Mouse (Mus musculus) embryo, embryonic 10.5 days (tissue): ENCODE measurements at regions not wholly inside any gene's neighbourhood (a gene's known extent, or its start where the extent isn't known, plus 50 kb on each side); places are given as distances from the start of the nearest gene placed in this dataset.
"Not testable (repeated sequence)": the region's sequence is repeated elsewhere in the genome, so short reads cannot be mapped to it uniquely, and the experiment has no call there.

ENCODE experiments used
- DNase-seq: peaks from one replicate; pipeline ENCODE4 v3.0.0-alpha.2; 2015; ENCODE audit warnings: low spot score

GRCm38 (mm10) chr15:44851346-44852064 lies 4717.3 kb downstream of the 9330182O14Rik start:
- DNase-seq, result peak; percentile 22

- DNase-seq, result no peak
Observed at GRCm38 (mm10) chr15:44857080-44857479, 4722.9 kb downstream of the 9330182O14Rik start.

- no peak for DNase-seq
Observed at GRCm38 (mm10) chr15:44859369-44859768, 4725.2 kb downstream of the 9330182O14Rik start.

- no peak for DNase-seq
Observed at GRCm38 (mm10) chr15:44860204-44860806, 4726.1 kb downstream of the 9330182O14Rik start.

- DNase-seq, result no peak
Observed at GRCm38 (mm10) chr15:44868537-44868936, 4734.4 kb downstream of the 9330182O14Rik start.

GRCm38 (mm10) chr15:44869023-44869422 lies 4734.9 kb downstream of the 9330182O14Rik start:
- no peak for DNase-seq

GRCm38 (mm10) chr15:44869672-44870071 lies 4735.5 kb downstream of the 9330182O14Rik start:
- DNase-seq, result no peak

GRCm38 (mm10) chr15:44870934-44871333 lies 4736.8 kb downstream of the 9330182O14Rik start:
- not testable (repeated sequence) for DNase-seq

GRCm38 (mm10) chr15:44882219-44882618 lies 4748.1 kb downstream of the 9330182O14Rik start:
- DNase-seq, result no peak

- DNase-seq, result no peak
Observed at GRCm38 (mm10) chr15:44891544-44891943, 4757.4 kb downstream of the 9330182O14Rik start.

- no peak for DNase-seq
Observed at GRCm38 (mm10) chr15:44896220-44896619, 4762.1 kb downstream of the 9330182O14Rik start.

- no peak for DNase-seq
Observed at GRCm38 (mm10) chr15:44897572-44897971, 4763.4 kb downstream of the 9330182O14Rik start.

- no peak for DNase-seq
Observed at GRCm38 (mm10) chr15:44907133-44907532, 4773.0 kb downstream of the 9330182O14Rik start.

GRCm38 (mm10) chr15:44913434-44913833 lies 4779.3 kb downstream of the 9330182O14Rik start:
- no peak for DNase-seq

- no peak for DNase-seq
Observed at GRCm38 (mm10) chr15:44915005-44915404, 4780.8 kb downstream of the 9330182O14Rik start.

GRCm38 (mm10) chr15:44916479-44916878 lies 4782.3 kb downstream of the 9330182O14Rik start:
- no peak for DNase-seq

- DNase-seq, result no peak
Observed at GRCm38 (mm10) chr15:44924686-44925085, 4790.5 kb downstream of the 9330182O14Rik start.

- no peak for DNase-seq
Observed at GRCm38 (mm10) chr15:44927058-44927457, 4792.9 kb downstream of the 9330182O14Rik start.

GRCm38 (mm10) chr15:44948626-44949025 lies 4814.5 kb downstream of the 9330182O14Rik start:
- DNase-seq, result no peak

GRCm38 (mm10) chr15:44950952-44951642 lies 4816.9 kb downstream of the 9330182O14Rik start:
- no peak for DNase-seq
